Mouse (Mus musculus) gastrocnemius, adult 18-20 months (tissue): ENCODE results near the gene Aatf. TPM values are rescaled to one million over a fixed set of nuclear protein-coding genes. Genes with fewer than 3 reads are reported as not detected.
"Not testable (repeated sequence)": the region's sequence is repeated elsewhere in the genome, so short reads cannot be mapped to it uniquely, and the experiment has no call there.

ENCODE experiments used
- DNase-seq: peaks from one replicate; pipeline ENCODE4 v3.0.0; 2021; ENCODE audit warnings: low spot score
- total RNA-seq, 2 experiments: library from RNA; stranded (reverse); gene quantifications; 2 replicates each; pipeline ENCODE4 v1.2.3; 2021

Aatf gene
- total RNA-seq, 2 experiments from 2014 or later = 12.1 to 13.4 TPM

DNA sequence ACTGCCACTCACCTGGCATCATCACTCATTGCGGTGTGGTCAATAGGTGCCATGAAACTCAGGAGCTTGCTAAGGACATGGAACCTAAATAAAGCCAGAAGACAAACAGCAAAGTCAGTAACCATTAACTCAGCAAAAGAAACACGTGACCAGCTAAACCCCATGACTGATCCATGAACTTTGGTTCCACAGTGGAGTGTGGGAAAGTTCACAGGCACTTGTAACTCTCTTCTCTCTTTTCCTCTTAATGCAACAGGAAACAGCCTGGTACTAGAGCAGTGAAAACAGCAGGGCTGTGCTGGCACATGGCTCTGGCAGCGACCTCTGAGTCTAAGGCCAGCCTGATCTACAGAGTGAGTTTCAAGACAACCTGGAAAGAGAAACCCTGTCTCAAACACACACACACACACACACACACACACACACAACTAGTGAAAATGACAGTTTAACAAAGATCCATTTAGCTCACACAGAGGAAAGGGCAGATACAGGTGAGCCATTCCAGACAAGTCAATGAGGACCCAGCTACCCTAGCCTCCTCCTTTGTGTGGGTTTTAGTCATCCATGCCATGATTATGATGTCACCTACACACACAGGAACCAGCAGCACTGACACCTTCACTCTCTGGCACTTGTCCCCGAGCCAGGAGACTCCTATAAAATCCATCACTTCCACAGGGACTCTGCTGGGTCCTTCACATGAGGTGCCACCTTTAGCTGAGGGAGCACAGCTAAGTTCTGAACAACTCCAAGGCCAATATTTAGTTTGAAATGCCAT, 70.6 kb downstream of the Aatf start:
- DNase-seq = no peak

DNA sequence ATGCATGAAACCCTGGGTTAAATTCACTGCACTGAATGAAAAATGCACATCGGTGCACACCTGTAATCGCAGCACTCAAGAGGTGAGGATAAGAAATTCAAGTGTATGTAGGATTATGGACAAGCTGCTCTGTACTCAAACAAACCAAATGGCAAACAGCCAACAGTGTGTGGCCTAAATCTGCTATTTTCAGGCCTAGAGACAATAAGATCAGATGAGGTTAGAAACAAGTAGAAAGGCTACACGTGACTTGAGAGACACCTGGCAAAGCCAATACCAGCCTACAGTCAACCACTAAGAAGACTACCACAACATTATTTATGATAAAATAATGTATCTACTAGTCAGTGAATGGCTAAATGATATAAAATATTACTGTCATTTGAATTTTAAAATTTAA, 72.9 kb downstream of the Aatf start:
- DNase-seq = no peak

DNA sequence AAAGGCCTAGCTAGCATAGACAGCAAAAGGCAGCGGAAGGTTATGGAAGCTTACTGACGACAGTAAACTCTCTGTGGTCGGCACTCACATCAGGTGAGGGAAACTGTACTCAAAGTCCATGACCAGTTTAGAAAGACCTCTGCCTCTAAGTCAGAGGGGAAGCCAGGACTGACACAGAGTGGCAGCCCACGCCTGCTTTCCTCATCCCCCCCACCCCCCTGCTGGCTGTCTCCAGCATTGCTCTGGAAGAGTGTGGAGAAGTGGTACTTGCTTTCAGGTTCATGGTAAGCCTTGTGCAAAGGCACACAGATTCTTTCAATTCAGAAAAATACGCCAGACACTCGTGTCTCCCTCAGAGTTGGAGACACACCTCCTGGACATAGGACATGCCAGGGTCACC, 78.4 kb downstream of the Aatf start:
- no peak for DNase-seq

DNA sequence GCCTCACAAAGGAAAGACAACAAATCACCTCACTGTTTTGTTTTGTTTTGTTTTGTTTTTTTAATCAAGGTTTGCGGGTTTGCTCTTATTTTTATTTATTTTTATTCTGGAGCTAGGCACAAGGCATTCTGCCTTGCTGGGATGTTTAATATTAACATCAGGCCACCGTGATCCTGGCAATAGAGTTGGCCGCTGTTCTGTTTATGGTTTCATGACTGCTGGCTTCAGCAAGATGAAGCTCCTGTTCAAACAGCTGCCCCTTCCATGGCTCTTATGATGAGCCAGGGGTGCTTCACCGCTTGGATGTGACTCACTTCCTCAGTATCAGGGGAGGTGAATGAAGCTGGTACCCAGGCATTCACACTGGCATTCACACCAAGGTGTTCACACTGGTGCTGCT, 83.0 kb downstream of the Aatf start:
- no peak for DNase-seq

DNA sequence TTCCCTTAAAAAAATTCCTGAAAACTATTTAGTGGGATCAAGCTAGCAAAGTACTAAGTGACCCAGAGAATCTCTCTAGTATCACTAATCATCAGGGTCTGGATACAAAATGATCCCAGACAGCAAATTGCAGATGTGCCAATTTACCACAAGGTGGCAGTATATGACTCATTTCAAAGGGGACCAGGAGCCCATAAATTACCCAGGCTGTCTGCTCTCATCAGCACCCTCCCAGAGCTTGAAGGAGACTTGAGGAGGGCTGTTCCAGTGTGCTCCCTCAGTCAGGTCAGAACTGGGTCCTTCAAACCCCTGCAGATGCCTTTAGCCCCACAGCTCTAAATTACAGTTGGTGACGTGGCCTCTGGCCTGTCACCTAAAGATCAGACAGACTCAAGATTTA, 83.7 kb downstream of the Aatf start:
- DNase-seq = peak; percentile 36

DNA sequence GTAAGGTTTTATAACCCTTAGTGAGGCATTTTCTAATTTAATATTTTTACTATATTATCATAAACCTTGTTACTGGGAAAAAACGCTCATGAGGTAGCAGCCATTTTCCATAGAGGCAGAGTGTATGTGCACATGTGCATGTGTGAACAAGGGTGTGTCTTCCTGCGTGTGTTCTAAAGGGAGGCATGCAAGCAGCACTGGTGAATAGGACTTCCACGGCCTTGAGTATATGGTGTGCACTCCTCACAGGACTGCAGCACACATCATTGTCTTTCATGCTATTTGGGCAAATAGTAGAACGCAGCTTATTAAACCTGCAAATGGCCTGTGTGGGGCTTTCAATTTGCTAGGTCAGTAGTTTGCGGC, 86.7 kb downstream of the Aatf start:
- DNase-seq = no peak

DNA sequence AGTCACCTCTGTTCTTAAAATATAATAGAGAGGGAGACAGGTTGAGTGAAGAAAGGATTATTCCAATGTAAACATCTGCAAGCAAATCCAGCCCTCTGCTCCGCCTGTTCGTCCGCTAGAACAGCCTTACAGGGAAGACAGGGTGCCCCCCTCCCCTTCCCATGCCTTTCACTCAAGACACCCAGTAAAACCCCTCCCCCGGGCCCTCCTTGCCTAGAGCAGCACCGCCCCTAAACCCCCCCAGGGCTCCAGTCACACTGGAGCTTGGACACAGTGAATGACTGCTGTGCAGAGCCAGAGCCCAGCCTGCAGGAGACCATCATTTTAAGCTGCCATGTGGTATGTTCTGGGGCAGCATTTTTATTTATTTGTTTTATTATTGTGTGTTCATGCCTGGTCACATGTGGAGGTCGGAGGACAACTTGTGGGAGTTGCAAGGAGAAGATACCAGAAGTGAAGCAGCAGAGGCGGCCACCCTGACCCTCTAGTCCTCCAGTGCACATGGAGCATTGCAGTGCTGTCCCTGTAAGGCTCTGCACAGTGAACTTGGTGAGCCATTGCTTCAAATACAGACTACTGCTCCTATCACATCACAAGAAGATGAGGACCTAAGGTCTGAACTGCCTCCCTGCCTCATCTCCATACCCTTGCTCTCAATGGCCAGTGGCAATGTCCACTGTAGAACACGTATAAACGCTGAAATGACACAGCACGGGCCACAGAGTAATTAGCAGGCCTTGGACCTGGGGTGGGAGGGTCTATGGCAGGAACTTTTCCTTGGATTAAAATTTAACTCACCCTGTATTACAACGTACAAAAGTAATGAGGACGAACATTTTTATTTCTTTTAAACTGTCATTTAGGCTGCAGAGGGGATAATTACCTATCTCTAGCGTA, 87.3 kb downstream of the Aatf start:
- no peak for DNase-seq

DNA sequence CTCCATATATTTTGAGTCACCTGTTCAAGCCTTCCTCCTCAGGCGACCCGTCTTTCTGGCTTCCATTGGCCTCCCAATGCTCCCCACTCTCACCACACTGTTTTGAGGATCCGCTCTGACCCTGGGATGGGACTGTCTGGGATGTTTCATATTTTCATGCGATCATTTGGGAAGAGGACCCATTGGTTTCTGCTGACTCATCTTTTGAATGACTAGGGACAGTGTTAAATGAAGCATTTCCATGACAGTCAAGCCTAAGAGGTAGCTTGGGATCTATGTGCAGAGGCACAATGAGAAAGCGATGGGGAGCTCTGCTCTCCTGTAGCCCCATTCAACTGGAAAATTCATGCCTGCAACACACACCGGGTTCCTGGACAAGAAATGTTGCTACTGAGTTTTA, 92.5 kb downstream of the Aatf start:
- DNase-seq = no peak

DNA sequence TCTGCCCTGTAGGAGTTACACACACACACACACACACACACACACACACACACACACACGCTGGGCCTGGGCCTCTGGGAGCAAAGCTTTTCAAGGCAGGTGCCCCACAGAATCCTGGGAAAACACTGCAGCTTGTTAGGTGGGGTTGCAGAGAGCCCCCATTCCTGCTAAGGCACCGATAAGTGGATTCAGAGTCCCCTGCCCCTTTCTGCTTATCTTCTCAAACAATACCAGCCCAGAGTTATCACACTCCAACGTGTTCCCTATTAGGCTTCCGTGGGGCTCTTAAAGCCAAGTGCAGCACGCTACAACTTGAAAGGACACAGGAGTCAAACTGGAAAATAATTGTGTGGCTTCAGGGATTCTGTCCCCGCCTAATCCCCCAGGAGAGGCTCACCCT, 100.2 kb downstream of the Aatf start:
- DNase-seq = no peak

DNA sequence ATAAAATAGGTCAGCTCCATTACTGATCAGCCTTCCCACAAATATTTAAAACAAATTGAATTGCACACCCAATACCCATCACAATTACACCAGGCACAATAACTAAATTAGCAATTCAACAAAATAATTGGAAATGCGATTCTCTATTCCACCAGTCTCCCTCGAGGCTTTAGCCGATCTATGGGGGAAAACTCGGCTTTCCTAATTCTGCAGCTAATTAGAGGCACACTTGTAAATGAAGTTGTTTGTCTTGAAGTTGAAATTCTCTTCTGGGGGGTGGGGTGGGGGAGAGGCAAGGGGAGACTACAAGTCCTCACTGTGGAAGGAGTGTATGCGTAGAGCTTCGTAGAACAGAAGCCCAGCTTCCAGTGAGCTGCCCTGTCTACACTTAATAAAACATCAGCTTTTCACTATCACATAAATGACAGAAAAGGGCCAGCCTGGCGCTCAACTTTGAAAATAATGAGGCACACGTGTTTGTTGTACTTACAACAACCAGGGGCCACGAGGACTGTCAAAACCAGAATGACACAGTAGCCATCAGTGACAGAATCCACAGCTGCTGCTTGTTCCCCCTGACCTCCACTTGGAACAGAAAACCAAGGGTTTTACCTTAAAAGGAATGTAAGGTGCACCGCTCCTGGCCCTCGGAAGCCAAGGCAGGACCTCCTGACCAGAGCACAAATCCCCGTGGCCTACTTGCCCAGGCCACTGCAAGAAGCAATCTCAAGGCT, 101.0 kb downstream of the Aatf start:
- no peak for DNase-seq

DNA sequence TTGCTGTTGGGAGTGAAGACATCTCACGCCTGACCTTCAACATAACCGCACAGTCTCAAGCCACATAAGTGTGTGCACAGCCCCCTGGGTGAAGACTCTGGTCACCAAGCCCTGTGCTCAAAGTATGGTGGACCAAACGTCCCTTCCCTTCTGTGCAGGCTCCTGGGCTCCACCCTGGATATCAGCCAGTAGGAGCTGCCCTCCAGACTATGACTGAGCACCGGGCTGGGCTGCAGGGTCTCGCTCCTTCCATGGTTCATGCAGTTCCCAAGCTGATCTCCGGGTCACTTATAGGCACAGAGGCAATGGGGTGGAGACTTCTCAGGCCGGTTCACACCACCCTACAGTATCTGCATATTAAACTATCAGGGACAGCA, 101.7 kb downstream of the Aatf start:
- no peak for DNase-seq

DNA sequence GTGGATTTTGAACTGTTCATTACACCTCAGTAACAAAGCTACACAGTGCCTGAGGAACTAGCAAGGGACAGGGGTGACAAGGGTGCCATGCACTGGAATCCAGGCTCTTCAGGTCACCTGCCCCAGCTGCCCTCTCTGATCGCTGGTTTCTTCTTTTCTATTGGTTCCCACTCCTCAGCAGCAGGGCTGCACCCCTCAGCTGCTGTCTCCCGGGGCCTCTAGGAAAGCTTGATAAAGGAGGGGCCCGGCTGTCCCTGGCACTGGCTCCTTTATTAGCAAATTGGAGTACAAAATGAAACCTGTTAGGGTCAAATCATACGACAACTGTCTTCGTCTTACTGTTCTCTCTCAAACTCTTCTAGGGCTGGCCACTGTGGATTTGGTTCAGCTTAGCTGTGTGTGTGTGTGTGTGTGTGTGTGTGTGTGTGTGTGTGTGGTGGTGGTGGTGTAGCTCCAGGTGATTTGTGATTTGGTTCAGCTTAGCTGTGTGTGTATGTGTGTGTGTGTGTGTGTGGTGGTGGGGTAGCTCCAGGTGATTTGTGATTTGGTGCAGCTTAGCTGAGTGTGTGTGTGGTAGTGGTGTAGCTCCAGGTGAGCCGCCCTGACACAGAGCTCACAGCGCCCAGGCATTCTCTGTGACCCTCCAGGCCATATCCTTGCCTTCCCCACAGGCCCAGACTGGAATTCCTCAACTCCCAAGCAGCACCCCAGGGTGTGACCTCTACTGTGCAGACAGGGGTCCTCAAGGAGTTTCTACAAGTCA, 102.3 kb downstream of the Aatf start:
- DNase-seq = no peak

DNA sequence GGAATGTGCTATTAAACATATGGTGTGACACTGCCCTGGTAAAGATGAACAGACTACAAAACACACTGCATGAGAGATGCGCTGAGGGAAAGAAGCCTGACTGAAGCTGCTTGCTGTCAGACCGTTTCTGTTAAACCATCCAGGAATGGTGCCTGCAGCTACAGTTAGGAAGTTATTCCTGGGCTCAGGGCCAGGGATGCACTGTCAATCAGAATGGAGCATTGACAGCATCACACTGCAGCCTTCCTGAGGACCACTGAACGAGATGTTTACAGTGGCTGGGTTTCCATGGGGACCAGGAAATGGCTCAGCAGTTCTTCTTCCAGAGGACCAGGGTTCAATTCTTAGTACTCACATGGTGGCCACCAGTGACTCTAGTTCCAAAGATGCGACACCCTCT, 102.9 kb downstream of the Aatf start:
- no peak for DNase-seq

DNA sequence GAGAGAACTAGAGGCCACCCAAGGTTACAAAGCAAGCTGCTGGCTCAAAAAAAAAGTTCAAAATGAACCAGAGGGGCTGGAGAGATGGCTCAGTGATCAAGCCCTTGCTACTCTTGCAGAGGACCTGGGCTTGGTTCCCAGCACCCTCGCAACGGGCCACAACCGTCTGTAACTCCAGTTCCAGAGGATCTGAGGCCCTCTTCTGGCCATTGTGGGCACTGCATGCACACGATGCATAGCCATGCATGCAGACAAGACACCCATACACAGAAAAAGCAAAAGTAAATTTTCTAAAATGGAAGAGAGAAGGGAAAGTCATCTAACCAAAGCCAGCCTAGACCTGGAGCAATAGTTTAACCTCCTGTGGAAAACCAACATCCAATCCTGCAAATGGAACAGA, 106.6 kb downstream of the Aatf start:
- no peak for DNase-seq

DNA sequence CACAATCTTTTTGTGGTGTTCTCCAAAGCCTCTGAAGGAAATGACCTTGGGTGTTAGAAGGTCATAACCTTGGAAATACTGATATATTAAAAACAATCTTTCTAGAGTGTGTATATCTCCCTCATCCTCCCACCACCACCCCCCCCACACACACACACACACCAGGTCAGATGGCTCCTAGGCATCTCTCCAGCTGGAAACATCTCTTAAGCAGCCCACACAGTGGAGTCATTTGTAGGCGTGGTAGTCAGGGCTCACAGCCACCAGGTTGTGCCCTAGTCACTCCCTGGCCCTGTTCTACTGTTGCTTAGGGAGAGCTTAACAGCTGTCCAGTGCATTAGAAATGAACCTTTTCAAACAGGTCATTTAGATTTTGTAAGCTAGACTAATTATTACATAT, 118.3 kb downstream of the Aatf start:
- peak; percentile 28 for DNase-seq

DNA sequence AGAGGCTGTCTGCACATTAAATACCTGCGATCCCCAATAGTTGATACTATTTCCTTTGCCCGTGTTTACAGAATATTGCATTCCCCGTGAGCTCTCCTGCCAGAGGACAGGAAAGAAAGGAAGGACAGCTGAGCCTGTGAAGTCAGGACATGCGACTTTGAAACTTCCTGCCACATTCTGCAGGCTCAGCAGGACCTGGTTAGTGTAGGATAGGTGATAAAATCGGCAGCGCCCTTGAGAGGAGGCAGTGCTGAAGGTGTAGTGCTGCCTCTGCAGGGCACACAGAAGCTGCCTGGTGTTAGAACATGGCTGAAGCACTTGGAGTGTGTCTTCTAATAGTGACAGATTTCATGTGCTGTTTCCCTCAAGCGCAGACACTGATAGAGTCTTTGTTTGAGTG, 119.8 kb downstream of the Aatf start:
- DNase-seq = no peak

DNA sequence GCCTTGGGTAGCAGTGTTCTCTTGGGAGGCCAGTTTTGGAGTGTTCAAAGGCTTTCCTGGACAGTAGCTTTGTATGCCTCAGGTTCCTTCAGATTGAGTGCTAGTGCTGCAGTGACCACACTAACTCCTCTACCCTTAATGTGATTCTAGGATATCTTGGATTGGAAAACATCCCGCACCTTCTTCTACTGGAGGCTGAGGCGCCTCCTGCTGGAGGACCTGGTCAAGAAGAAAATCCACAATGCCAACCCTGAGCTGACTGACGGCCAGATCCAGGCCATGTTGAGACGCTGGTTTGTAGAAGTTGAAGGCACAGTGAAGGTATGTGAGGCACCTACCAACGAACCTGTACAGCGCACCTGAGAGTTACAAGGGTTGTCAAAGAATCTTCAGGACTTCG, 121.3 kb downstream of the Aatf start:
- not testable (repeated sequence) for DNase-seq

DNA sequence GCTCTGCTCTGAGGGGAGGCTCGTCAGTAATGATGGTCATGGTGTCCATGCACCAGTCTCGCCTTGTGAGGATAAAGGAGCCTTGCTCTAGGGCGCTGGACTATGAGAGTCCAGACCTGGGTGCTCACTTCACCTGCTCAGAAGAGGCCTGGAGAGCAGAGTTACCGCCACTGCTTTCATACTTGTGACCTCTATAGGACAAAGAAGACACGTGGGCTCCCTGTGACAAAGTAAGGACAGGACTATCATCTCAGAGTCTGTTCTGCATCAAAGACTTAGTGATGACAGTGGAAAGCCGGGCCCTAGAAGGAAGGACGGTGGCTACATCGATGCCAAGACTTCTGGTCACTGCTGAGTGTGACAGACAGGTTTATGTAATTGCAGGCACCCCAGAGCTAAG, 122.2 kb downstream of the Aatf start:
- no peak for DNase-seq

DNA sequence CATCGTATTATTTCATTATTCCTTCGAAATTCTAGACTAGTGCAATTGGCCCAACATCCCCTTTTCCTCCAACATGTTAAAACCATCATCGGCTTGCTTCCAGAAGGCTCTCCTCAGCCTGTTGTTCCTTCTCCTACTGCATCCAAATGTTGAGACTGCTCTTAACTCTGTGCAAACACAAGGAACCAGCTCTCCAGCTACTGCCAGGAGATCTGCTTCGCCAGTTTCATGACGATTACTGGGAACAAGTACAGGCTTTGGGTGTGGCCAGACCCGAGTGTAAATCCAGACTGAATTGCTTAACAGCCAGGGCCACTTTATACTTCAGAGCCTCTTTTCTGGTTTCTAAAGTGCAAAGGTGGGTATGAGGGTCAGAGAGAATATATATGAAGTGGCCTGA, 124.0 kb downstream of the Aatf start:
- peak; percentile 39 for DNase-seq

DNA sequence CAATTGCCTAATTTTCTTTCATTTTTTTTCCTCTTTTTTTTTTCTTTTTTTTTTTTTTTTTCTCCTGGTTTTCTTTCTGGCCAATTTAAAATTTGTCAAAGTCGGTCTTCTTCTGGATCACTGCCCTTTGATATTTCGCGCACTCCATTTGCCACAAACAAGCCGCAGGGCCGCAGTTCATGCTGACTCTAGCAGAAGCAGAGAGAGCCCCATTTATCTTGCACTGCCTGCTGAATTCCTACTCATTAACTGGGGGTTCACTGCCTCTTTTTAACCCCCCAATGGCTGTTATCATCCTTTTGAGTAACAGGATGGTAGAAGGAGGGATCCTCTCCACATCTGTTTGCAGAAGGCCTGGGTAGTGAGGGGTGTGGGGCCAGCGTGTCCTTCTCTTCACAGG, 129.4 kb downstream of the Aatf start:
- DNase-seq = no peak

DNA sequence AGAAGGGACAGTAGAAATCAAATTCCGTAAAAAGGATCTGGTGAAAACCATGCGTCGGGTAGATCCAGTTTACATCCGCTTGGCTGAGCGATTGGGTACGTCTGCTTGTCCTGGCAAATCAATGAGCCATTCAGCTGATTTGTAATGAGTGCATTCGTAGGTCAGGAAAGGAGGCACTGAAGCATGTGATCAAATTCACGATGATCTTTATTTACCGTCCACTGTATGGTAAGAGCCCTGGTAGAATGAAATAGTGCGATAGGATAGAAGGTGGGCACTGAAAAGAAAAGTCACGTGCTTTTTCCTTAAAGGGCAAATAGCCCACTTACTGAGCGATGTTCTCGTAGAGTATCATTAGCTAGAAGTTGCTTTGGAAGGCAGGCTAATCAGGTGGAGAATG, 130.9 kb downstream of the Aatf start:
- DNase-seq = no peak
